ENCODE assay signal across 27 mouse cellular contexts in genomic region chr10:61859451-61859850, GRCm38 (mm10).
"Had no signal": no experiment of that assay in that cellular context is flagged by ENCODE, and none has a peak within 500 bp of the region (broad histone marks: within the 10 kb centered on the region; RNA-seq: fewer than 3 reads in every experiment).

No protein-coding gene starts in this region.

- H3K9ac ChIP-seq: heart, embryonic 12.5 days; hindbrain, embryonic 12.5 days; hindbrain, embryonic 15.5 days; intestine, embryonic 15.5 days; limb, embryonic 12.5 days; liver, embryonic 13.5 days; liver, embryonic 15.5 days had no signal

- H3K27me3 ChIP-seq: heart, embryonic 12.5 days; hindbrain, embryonic 12.5 days; hindbrain, embryonic 15.5 days; intestine, embryonic 15.5 days; limb, embryonic 12.5 days; liver, embryonic 13.5 days; liver, embryonic 15.5 days had no signal

- DNase-seq: gastrocnemius, adult 2 months; gastrocnemius, postnatal 10 days; gastrocnemius, postnatal 25 days; heart, adult 18-20 months; heart, postnatal 10 days; heart, postnatal 4 days; kidney, adult 18-20 months; kidney, adult 8-10 months; kidney, postnatal 10 days; kidney, postnatal 25 days; kidney, postnatal 4 days; liver; liver, embryonic 13.5 days had no signal

- ATAC-seq: inflammation-experienced regulatory T-cells, adult 6 months; intestine, embryonic 15.5 days; intestine, postnatal 0 days had no signal

- H3K4me1 ChIP-seq: hindbrain, embryonic 10.5 days; hindbrain, embryonic 12.5 days; hindbrain, embryonic 15.5 days; intestine, embryonic 15.5 days; liver, embryonic 13.5 days; liver, embryonic 15.5 days had no signal

- H3K4me3 ChIP-seq: gastrocnemius, adult 2 months; heart, embryonic 10.5 days; heart, embryonic 12.5 days; hindbrain, embryonic 10.5 days; hindbrain, embryonic 12.5 days; hindbrain, embryonic 15.5 days; intestine, embryonic 15.5 days; layer of hippocampus, adult 2 months; left cerebral cortex, adult 2 months; limb, embryonic 10.5 days; limb, embryonic 12.5 days; liver, embryonic 13.5 days; liver, embryonic 15.5 days had no signal

- H3K27ac ChIP-seq: gastrocnemius, adult 2 months; heart, embryonic 10.5 days; hindbrain, embryonic 10.5 days; hindbrain, embryonic 12.5 days; hindbrain, embryonic 15.5 days; intestine, embryonic 15.5 days; layer of hippocampus, adult 2 months; left cerebral cortex, adult 2 months; limb, embryonic 10.5 days; limb, embryonic 12.5 days; liver, embryonic 13.5 days; liver, embryonic 15.5 days had no signal

- H3K36me3 ChIP-seq: hindbrain, embryonic 15.5 days; liver, embryonic 15.5 days had no signal

- H3K4me2 ChIP-seq: heart, embryonic 12.5 days; hindbrain, embryonic 12.5 days; hindbrain, embryonic 15.5 days; intestine, embryonic 15.5 days; limb, embryonic 12.5 days; liver, embryonic 11.5 days; liver, embryonic 13.5 days; liver, embryonic 15.5 days had no signal
